Mouse (Mus musculus) lung, embryonic 14.5 days (tissue): ENCODE data around the gene Crcp. TPM values are rescaled to one million over a fixed set of nuclear protein-coding genes. Genes with fewer than 3 reads are reported as not detected.

Experiments used
- ATAC-seq: fragments of 200-750 bp; cut with Nextera tagmentation; 2 replicates; pipeline ENCODE4 v1.8.0; 2017; ENCODE audit warnings: mild to moderate bottlenecking, moderate TSS enrichment, moderate library complexity; ENCODE audit not compliant: insufficient read depth
- DNase-seq: peaks from one replicate; pipeline ENCODE4 v3.0.0-alpha.2; 2015
- H3K27ac ChIP-seq: fragments of 300-500 bp; sonication (generic); 2 replicates; pipeline ENCODE4 v1.5.1; 2014; ENCODE audit warnings: low read depth, mild to moderate bottlenecking, moderate library complexity
- H3K27me3 ChIP-seq: fragments of 300-500 bp; sonication (generic); 2 replicates; pipeline ENCODE4 v1.6.1; 2014; ENCODE audit warnings: low read length, control low read depth; ENCODE audit not compliant: insufficient read depth
- H3K36me3 ChIP-seq: fragments of 300-500 bp; sonication (generic); 2 replicates; pipeline ENCODE4 v1.6.1; 2014; ENCODE audit warnings: control low read depth; ENCODE audit not compliant: insufficient read depth
- H3K4me1 ChIP-seq: fragments of 300-500 bp; sonication (generic); 2 replicates; pipeline ENCODE4 v1.6.1; 2014; ENCODE audit warnings: antibody characterized with exemption, control low read depth; ENCODE audit not compliant: insufficient read depth
- H3K4me2 ChIP-seq: fragments of 300-500 bp; sonication (generic); 2 replicates; pipeline ENCODE4 v1.6.1; 2014; ENCODE audit warnings: mild to moderate bottlenecking
- H3K4me3 ChIP-seq: fragments of 300-500 bp; sonication (generic); 2 replicates; pipeline ENCODE4 v1.5.1; 2014; ENCODE audit warnings: low read depth, low read length
- H3K9ac ChIP-seq: fragments of 300-500 bp; sonication (generic); 2 replicates; pipeline ENCODE4 v1.6.1; 2014
- H3K9me3 ChIP-seq: fragments of 300-500 bp; sonication (generic); 2 replicates; pipeline ENCODE4 v1.6.1; 2016; ENCODE audit warnings: low read depth, low read length, control low read depth
- CTCF ChIP-seq: IDR thresholded peaks from 2 replicates; pipeline ENCODE4 v1.5.1; 2016; ENCODE audit warnings: antibody characterized with exemption, low read depth
- WGBS: fragments of 180-500 bp; shearing (Covaris S2); extraction: QIAGEN DNeasy Blood & Tissue Kit; methylation state at CpG from one replicate; pipeline ENCODE4 v1.1.7; 2014; 5-methylcytosine and 5-hydroxymethylcytosine counted together
- polyA plus RNA-seq: library from polyadenylated mRNA; unstranded; fragments of >200 nt; fragmentation: Nextera tagmentation; extraction: Ambion mirVana; gene quantifications from 2 replicates; pipeline ENCODE4 v1.2.1, GENCODE M21; 2014

The Crcp gene
- polyA plus RNA-seq, 1 experiment from 2014 or later, result 27.5 TPM

- Histone ChIP-seq H3K27me3 (no peaks in the 10 kb centered on the region), H3K9me3 (peaks cover 5% of the 10 kb centered on the region; the same call in 1 of the 2 replicates), H3K9ac (no peak overlapping the region), H3K4me3 (no peak overlapping the region), H3K36me3 (no peaks in the 10 kb centered on the region), H3K4me1 (0 out of 2 replicates have a peak, but pooled peaks cover 4% of the 10 kb centered on the region), H3K27ac (no peak overlapping the region), H3K4me2 (no peak overlapping the region)
- WGBS, result 79% methylated on average over 6 of the region's 6 CpGs
- no peak for TF ChIP-seq CTCF
- DNase-seq (no peak), ATAC-seq (no peak)
Measured at GRCm38 (mm10) chr5:130008034-130008590, 21.0 kb upstream of the Crcp start.

GRCm38 (mm10) chr5:130009784-130010183 lies 19.3 kb upstream of the Crcp start:
- Histone ChIP-seq H3K4me3 (no peak overlapping the region), H3K9ac (no peak overlapping the region), H3K4me1 (no peaks in the 10 kb centered on the region), H3K27ac (no peak overlapping the region), H3K4me2 (no peak overlapping the region), H3K36me3 (no peaks in the 10 kb centered on the region), H3K27me3 (no peaks in the 10 kb centered on the region), H3K9me3 (peaks cover 5% of the 10 kb centered on the region; the same call in 1 of the 2 replicates)
- TF ChIP-seq CTCF, result no peak
- DNase-seq (no peak), ATAC-seq (no peak)
- 95% methylated on average over 4 of the region's 4 CpGs for WGBS

GRCm38 (mm10) chr5:130010961-130011360 lies 18.1 kb upstream of the Crcp start:
- Histone ChIP-seq H3K27ac (no peak overlapping the region), H3K9me3 (peaks cover 5% of the 10 kb centered on the region; the same call in 1 of the 2 replicates), H3K4me1 (no peaks in the 10 kb centered on the region), H3K36me3 (0 out of 2 replicates have a peak, but pooled peaks cover under 1% of the 10 kb centered on the region), H3K4me2 (no peak overlapping the region), H3K4me3 (no peak overlapping the region), H3K9ac (no peak overlapping the region), H3K27me3 (no peaks in the 10 kb centered on the region)
- no peak for DNase-seq
- WGBS, result 94% methylated on average over 5 of the region's 5 CpGs
- peak; percentile 54 for TF ChIP-seq CTCF
- no peak for ATAC-seq

- Histone ChIP-seq H3K4me1 (no peaks in the 10 kb centered on the region), H3K4me3 (no peak overlapping the region), H3K4me2 (no peak overlapping the region), H3K27ac (no peak overlapping the region), H3K9me3 (peaks cover 5% of the 10 kb centered on the region; the same call in 1 of the 2 replicates), H3K9ac (no peak overlapping the region), H3K27me3 (no peaks in the 10 kb centered on the region), H3K36me3 (0 out of 2 replicates have a peak, but pooled peaks cover 9% of the 10 kb centered on the region)
- DNase-seq (no peak), ATAC-seq (no peak)
- TF ChIP-seq CTCF, result peak; percentile 5; the same call in 1 of the 2 replicates
- WGBS, result 98% methylated on average over 3 of the region's 3 CpGs
Measured at GRCm38 (mm10) chr5:130015104-130015503, 14.0 kb upstream of the Crcp start.

GRCm38 (mm10) chr5:130019461-130019860 lies 9.6 kb upstream of the Crcp start:
- Histone ChIP-seq H3K27ac (no peak overlapping the region), H3K4me3 (no peak overlapping the region), H3K4me1 (no peaks in the 10 kb centered on the region), H3K4me2 (no peak overlapping the region), H3K27me3 (no peaks in the 10 kb centered on the region), H3K9ac (no peak overlapping the region), H3K36me3 (0 out of 2 replicates have a peak, but pooled peaks cover 9% of the 10 kb centered on the region), H3K9me3 (no peaks in the 10 kb centered on the region)
- no peak for TF ChIP-seq CTCF
- ATAC-seq, result no peak
- WGBS, result 41% methylated on average over 8 of the region's 8 CpGs
- no peak for DNase-seq

GRCm38 (mm10) chr5:130021361-130021966 lies 7.6 kb upstream of the Crcp start:
- no peaks in the 10 kb centered on the region for H3K4me1 ChIP-seq
- DNase-seq (no peak), ATAC-seq (no peak)
- H3K27ac ChIP-seq, result no peak overlapping the region
- H3K36me3 ChIP-seq, result 0 out of 2 replicates have a peak, but pooled peaks cover 5% of the 10 kb centered on the region
- no peak for TF ChIP-seq CTCF
- no peaks in the 10 kb centered on the region for H3K9me3 ChIP-seq
- no peak overlapping the region for H3K4me2 ChIP-seq
- H3K4me3 ChIP-seq, result no peak overlapping the region
- H3K27me3 ChIP-seq, result no peaks in the 10 kb centered on the region
- WGBS, result 46% methylated on average over 5 of the region's 5 CpGs
- no peak overlapping the region for H3K9ac ChIP-seq

- Histone ChIP-seq H3K27ac (no peak overlapping the region), H3K9ac (no peak overlapping the region), H3K4me2 (no peak overlapping the region), H3K36me3 (0 out of 2 replicates have a peak, but pooled peaks cover 3% of the 10 kb centered on the region), H3K4me3 (no peak overlapping the region), H3K27me3 (no peaks in the 10 kb centered on the region), H3K9me3 (no peaks in the 10 kb centered on the region), H3K4me1 (no peaks in the 10 kb centered on the region)
- ATAC-seq, result no peak
- 68% methylated on average over 7 of the region's 7 CpGs for WGBS
- no peak for TF ChIP-seq CTCF
- DNase-seq, result no peak
Measured at GRCm38 (mm10) chr5:130022366-130022765, 6.7 kb upstream of the Crcp start.
